Mouse (Mus musculus): ENCODE data around the gene Fgfr2. TPM values are rescaled to one million over a fixed set of nuclear protein-coding genes. Genes with fewer than 3 reads are reported as not detected.

Fgfr2 gene
- polyA plus RNA-seq, 1 experiment from 2014 or later = 17.2 TPM

DNA sequence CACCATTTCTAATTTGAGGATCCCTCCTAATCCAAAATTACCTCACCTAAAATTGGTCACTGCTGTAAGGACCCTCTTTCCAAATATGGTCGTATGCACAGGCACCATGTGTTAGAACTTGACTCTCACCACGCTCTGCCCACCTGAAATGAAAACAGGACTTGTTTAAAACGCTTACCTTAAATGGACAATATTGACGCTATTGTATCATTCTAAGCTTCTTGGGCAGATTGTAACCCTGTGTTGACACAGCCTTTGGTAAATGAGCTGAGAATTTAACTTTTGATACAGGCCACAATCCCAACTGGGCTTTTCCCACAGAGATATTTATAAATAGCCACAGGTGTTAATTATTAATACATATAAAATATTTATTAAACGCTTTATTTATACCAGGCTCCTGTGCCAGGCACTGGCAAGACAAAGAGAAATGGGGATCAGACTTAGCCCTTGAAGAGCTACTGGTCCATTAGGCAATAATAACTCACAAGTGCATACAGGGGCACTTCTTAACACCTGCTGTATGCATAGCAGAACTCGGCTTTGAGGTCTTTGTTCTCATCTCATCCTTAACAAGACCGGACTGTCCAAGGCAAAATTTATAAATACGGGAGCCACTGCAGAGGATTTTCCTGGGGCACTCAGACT lies 16.7 kb upstream of the Fgfr2 start:
- WGBS = 76% methylated on average over 8 of the region's 8 CpGs

DNA sequence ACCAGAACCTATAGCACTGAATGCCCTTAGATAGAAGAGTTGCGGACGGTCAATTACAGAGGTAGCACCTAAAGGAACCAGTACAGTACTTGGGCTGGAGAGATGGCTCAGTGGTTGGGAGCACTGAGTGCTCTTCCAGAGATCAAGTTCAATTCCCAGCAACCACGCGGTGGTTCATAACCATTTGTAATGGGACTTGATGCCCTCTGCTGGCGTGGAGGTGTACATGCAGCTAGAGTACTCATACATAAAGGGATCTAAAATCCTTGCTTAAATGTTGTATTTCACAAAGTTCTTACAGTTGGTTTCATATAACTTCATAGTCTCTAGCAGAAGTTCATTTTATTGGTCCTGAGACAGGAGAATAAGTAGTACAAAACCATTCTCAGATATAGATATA lies 10.4 kb upstream of the Fgfr2 start:
- ATAC-seq (replicated peaks; ENCODE audit: insufficient number of reproducible peaks, insufficient read depth, low FRiP score, low read depth) = no peak
- no peaks in the 10 kb centered on the region for H3K4me1 ChIP-seq (replicated peaks)
- no peak overlapping the region for H3K27ac ChIP-seq
- no peak overlapping the region for H3K9ac ChIP-seq
- H3K27me3 ChIP-seq = no peaks in the 10 kb centered on the region
- 77% methylated on average over 5 of the region's 5 CpGs for WGBS
- no peak overlapping the region for H3K4me3 ChIP-seq
- no peaks in the 10 kb centered on the region for H3K9me3 ChIP-seq (replicated peaks)
- H3K4me2 ChIP-seq = no peak overlapping the region
- no peaks in the 10 kb centered on the region for H3K36me3 ChIP-seq

More for the DNA sequence above, 16.7 kb upstream of the Fgfr2 start:
- no peak overlapping the region for H3K4me2 ChIP-seq
- H3K36me3 ChIP-seq = no peaks in the 10 kb centered on the region
- H3K27ac ChIP-seq = no peak overlapping the region
- no peak overlapping the region for H3K9ac ChIP-seq
- H3K27me3 ChIP-seq = no peaks in the 10 kb centered on the region
- no peak for ATAC-seq (replicated peaks; ENCODE audit: insufficient number of reproducible peaks, insufficient read depth, low FRiP score, low read depth)
- H3K9me3 ChIP-seq (replicated peaks) = no peaks in the 10 kb centered on the region
- H3K4me3 ChIP-seq = no peak overlapping the region
- no peaks in the 10 kb centered on the region for H3K4me1 ChIP-seq (replicated peaks)

DNA sequence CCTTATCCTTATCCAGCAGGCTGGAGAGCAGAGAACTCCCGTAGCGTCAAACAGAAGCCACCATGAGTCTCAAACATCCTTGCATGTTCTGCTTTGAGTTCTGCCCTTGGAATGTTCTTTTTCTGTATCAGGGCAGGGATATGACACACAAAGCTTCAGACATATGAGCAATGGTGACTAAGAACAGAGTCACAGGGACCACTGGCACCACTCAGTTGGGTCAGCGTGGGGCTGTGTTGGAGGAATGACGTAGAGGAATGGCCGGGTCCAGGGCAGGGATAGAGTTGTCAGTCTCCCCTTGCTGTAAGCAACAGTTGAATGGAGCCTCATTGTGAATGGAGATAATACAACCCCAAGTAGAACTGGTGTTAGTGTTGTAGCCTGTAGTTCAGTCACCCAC lies 9.6 kb upstream of the Fgfr2 start:
- Histone ChIP-seq H3K9me3 (replicated peaks) (no peaks in the 10 kb centered on the region), H3K36me3 (no peaks in the 10 kb centered on the region), H3K4me2 (no peak overlapping the region), H3K27me3 (no peaks in the 10 kb centered on the region), H3K9ac (no peak overlapping the region), H3K4me3 (no peak overlapping the region), H3K27ac (no peak overlapping the region), H3K4me1 (replicated peaks) (no peaks in the 10 kb centered on the region)
- WGBS = 91% methylated on average over 5 of the region's 5 CpGs
- no peak for ATAC-seq (replicated peaks; ENCODE audit: insufficient number of reproducible peaks, insufficient read depth, low FRiP score, low read depth)

DNA sequence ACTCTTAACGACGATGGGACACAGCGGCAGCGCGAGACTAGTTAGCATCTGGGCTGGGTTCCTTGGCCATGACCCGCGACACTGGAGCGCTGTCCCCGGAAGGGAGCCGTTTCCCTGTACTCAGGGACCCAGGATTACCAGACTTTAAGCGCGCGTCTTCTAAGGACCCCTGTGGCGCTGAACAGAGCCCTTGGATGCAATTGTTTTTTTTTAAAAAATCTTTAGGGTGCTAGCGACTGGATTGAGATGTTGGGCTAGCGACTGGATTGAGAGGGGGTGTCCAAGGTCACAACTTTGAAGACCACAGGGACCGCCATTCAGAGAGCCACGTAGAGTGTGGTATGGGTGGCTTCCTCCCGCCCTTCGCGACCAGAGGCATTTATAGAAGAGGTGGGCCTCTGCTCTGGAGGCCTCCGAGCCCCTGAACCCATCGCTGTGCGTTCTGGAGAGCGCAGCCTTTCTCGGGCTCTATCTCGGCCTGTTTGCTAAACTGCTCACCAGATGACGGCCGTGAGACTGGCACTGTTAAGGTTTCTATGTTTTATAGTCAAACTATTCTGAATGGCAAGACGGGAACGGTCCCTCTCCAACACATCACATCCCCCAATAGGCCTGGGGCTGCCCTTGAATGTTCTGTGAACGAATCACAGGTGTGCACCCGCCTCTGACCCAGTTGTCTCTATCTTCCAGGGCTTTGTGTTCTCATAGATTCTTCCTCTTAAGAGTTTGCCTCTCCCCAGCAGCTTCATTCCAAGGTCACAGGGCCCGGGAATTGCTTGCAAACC lies 1.7 kb upstream of the Fgfr2 start:
- H3K27ac ChIP-seq = peak overlapping the region; percentile 98
- peak overlapping the region; percentile 95 for H3K4me2 ChIP-seq
- H3K4me3 ChIP-seq = peak overlapping the region; percentile 96
- no peaks in the 10 kb centered on the region for H3K27me3 ChIP-seq
- H3K4me1 ChIP-seq (replicated peaks) = peaks cover 22% of the 10 kb centered on the region
- no peak for ATAC-seq (replicated peaks; ENCODE audit: insufficient number of reproducible peaks, insufficient read depth, low FRiP score, low read depth)
- H3K9ac ChIP-seq = peak overlapping the region; percentile 98
- WGBS = 15% methylated on average over 34 of the region's 34 CpGs
- no peaks in the 10 kb centered on the region for H3K9me3 ChIP-seq (replicated peaks)
- no peaks in the 10 kb centered on the region for H3K36me3 ChIP-seq

DNA sequence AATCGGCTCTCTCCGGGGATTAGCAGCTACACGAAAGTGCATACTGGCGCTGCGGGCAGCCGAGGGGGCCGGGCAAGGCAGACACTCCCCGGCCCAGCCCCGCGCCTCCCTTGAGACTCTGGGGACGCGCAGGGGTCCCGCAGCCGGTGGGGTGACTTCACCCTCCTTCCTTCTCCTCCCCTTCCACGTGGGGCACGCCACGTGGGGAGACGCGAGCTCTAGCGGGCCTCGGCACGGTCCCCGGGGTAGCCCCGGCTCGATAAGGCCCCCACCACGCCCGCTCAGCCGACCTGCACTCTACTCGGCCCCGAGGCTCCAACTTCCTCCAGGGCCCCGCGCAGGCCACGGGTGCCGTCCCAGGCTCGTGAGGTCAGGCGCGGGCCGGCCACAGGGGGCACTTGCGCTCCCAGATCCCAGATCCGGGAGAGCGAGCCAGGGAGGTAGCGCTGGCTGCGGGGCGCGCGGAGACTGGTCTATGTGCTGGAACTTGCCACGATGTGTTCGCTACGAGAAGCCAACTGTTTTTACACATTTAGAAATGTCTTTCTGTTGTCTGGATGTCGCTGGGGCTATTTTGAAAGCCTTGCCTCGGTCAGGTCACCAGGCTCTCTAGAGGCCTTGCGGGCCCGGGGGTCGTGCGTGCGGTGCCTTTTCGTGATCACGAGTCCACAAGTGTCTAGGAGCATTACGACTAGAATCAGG lies 1.0 kb upstream of the Fgfr2 start, which contains the start of gene Ctbp2:
TSS of gene Ctbp2 (minus strand) at position 356 of the 702 bp plus-strand sequence.
- WGBS = under 1% methylated on average over 55 of the region's 59 CpGs
- peak within 1 kb of the TSS; percentile 95 for H3K4me2 ChIP-seq
- no peaks in the 10 kb centered on the region for H3K27me3 ChIP-seq
- H3K36me3 ChIP-seq = no peaks in the 10 kb centered on the region
- H3K27ac ChIP-seq = peak within 1 kb of the TSS; percentile 98
- H3K9ac ChIP-seq = peak within 1 kb of the TSS; percentile 98
- peak within 1 kb of the TSS; percentile 96 for H3K4me3 ChIP-seq
- H3K9me3 ChIP-seq (replicated peaks) = no peaks in the 10 kb centered on the region
- peak; percentile 78 for ATAC-seq (replicated peaks; ENCODE audit: insufficient number of reproducible peaks, insufficient read depth, low FRiP score, low read depth)
- peaks cover 23% of the 10 kb centered on the region for H3K4me1 ChIP-seq (replicated peaks)

DNA sequence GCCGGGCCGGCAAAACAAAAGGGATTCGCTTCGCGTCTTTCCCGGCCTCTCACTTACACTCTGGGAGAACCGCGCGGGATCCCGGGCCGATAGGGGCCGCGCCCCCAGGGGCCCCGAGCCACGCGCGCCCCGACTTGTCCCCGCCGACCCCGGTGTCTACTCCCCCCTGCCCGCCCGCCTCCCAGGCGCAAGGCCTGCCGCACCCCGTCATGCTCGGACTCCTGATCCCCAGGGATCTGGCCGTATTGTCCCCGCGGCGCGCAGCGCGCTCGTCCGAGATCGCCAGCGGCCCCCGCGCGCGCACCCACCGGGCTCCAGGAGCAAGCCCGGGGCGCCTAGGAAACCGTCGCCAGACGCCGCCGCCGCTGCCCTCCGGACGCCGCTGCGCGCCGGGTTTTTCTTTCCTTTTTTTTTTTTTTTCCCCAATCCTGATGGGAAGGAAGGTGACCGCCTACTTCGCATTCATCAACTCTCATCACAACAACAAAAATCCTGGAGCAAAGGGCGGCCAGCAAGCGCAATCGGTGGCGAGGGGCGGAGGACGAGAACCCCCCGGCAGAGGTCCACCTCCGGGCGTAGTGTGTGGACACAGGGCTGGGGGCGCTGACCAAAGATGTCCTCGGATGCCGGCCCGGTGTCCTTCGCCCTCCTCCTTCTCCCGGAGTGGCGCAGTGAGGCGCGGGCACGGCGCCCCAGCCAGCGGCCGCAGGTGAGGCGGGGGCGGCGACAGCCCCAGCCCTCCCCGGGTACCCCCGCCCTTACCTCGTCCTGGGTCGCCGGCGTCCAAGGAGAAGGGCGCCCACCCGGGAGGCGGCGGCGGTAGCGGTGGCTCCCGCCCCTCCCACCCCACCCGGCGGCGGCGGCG lies 539 bp downstream of the Fgfr2 start:
- Histone ChIP-seq H3K4me2 (peak overlapping the region; percentile 95), H3K9ac (peak overlapping the region; percentile 98), H3K4me3 (peak overlapping the region; percentile 96), H3K27me3 (no peaks in the 10 kb centered on the region), H3K4me1 (replicated peaks) (peaks cover 36% of the 10 kb centered on the region), H3K36me3 (no peaks in the 10 kb centered on the region), H3K27ac (peak overlapping the region; percentile 98), H3K9me3 (replicated peaks) (no peaks in the 10 kb centered on the region)
- no peak; the same call in 1 of the 2 replicates for ATAC-seq (replicated peaks; ENCODE audit: insufficient number of reproducible peaks, insufficient read depth, low FRiP score, low read depth)
- WGBS = under 1% methylated on average over 74 of the region's 102 CpGs

DNA sequence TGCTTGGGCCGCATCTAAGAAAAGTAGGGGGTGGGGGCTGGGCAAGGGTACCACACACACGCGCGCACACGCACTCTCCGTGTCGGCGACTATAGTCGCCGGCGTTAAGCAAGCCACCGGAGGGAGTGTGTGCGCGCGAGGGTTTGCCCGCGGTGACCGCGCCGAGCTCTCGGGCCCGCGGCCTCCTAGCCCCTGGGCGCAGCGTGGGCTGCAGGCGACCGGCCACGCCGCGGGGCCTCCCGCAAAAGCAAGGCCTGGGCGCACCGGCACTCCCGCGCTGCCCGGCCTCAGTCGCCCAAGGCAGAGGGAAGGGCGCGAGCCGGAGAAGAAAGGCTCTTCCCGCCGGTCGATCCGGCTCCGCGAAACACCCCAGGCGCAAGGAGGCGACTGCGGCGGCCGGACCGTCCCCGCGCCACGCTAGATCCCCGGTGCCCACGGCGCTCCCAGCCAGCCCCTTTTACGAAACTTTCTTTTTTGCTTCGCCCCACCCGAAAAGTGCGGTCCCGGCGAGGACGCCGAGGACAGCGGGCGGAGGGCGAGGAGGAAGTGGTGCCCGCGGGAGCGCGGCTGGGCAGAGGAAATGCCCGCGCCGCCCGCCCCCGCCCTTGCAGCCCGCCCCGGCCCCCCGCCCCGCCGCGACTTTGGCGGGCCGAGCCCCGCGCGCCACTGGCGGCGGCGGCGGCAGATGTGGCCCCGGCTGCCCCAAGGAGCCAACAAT lies 1.3 kb downstream of the Fgfr2 start:
- H3K27me3 ChIP-seq = no peaks in the 10 kb centered on the region
- H3K9me3 ChIP-seq (replicated peaks) = no peaks in the 10 kb centered on the region
- H3K27ac ChIP-seq = peak overlapping the region; percentile 98
- peak overlapping the region; percentile 98 for H3K9ac ChIP-seq
- peak overlapping the region; percentile 96 for H3K4me3 ChIP-seq
- peaks cover 44% of the 10 kb centered on the region for H3K4me1 ChIP-seq (replicated peaks)
- no peaks in the 10 kb centered on the region for H3K36me3 ChIP-seq
- peak overlapping the region; percentile 95 for H3K4me2 ChIP-seq
- under 1% methylated on average over 94 of the region's 94 CpGs for WGBS
- ATAC-seq (replicated peaks; ENCODE audit: insufficient number of reproducible peaks, insufficient read depth, low FRiP score, low read depth) = 0 out of 2 replicates have a peak, but pooled peaks have one; percentile 16

DNA sequence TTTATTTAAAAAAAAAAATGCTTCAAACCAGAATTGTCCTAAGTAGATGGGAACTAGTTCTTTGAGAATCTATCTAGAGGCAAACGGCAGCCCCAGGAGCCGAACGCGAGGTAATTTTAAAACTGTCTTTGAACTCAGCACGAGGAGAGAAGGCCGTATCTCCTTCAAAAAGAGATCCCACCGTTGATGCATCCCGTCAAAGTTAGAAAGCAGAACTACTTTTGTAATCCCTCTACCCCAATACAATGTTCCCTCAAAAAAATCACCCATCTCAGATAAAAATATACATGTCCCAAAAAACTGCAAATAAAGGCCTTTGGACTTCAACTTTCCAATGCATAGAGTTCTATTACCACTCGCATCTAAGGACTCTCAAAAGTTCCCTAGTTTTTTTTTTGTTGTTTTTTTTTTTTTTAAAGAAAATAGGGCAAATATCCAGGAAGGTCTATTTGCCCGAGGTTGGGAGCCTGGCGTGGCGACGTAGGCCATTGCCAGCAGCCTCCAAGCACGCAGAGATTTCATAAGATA lies 2.0 kb downstream of the Fgfr2 start:
- WGBS = 5% methylated on average over 14 of the region's 14 CpGs
- Histone ChIP-seq H3K4me2 (peak overlapping the region; percentile 95), H3K4me1 (replicated peaks) (peaks cover 51% of the 10 kb centered on the region), H3K27me3 (no peaks in the 10 kb centered on the region), H3K36me3 (no peaks in the 10 kb centered on the region), H3K9me3 (replicated peaks) (no peaks in the 10 kb centered on the region), H3K9ac (peak overlapping the region; percentile 98), H3K4me3 (peak overlapping the region; percentile 96), H3K27ac (peak overlapping the region; percentile 98)
- no peak for ATAC-seq (replicated peaks; ENCODE audit: insufficient number of reproducible peaks, insufficient read depth, low FRiP score, low read depth)

DNA sequence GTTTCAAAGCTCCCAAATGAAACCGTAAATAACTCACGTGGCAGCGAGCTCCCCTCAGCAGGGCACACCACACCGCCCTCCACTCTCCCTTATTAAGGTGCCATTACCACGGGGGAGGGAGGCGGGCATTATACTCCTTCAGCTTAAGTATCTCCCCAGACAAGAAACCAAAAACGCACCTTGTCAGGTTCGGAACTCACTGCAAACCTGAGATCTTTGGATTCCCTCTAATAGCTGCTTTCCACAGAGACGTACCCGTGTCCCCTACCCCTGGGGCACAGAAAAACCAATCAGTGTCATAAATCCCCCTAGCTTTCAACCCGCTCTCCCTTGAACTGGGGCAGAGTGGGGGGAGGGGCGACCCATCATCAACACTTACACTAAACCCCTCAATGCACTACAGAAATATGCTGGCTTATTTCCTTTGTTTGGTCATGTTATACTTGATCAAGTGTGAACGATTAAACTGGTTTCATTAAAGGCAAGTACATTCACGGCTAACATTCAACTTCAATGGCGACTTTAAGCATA lies 2.9 kb downstream of the Fgfr2 start:
- ATAC-seq (replicated peaks; ENCODE audit: insufficient number of reproducible peaks, insufficient read depth, low FRiP score, low read depth) = no peak

DNA sequence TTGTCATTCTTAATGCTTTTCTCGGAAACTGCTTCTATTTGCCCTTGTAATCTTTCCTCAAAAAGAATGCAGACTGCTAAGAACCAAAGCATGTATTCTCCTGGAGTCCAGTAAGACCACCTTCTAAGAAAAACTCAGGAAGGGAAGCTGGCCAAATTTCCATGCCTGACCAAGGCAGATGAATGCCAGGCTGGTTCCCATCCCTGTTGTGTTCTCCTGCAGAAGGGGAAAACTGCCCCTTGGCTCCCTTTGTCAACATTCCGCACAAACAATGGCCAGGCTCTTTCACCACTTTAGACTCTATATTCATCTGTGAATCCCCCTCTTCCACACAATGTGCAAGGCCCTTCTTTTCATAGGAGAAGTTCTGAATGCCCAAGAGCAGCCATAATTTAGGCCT lies 5.3 kb downstream of the Fgfr2 start:
- no peak overlapping the region for H3K4me3 ChIP-seq
- WGBS = 31% methylated on average over 2 of the region's 2 CpGs
- H3K27ac ChIP-seq = peak overlapping the region; percentile 48
- ATAC-seq (replicated peaks; ENCODE audit: insufficient number of reproducible peaks, insufficient read depth, low FRiP score, low read depth) = no peak
- peaks cover 73% of the 10 kb centered on the region for H3K4me1 ChIP-seq (replicated peaks)
- no peak overlapping the region for H3K4me2 ChIP-seq
- H3K9me3 ChIP-seq (replicated peaks) = no peaks in the 10 kb centered on the region
- H3K36me3 ChIP-seq = no peaks in the 10 kb centered on the region
- H3K9ac ChIP-seq = no peak overlapping the region
- no peaks in the 10 kb centered on the region for H3K27me3 ChIP-seq

More for the DNA sequence above, 2.9 kb downstream of the Fgfr2 start:
- Histone ChIP-seq H3K27ac (no peak overlapping the region), H3K4me2 (peak overlapping the region; percentile 95), H3K36me3 (no peaks in the 10 kb centered on the region), H3K4me1 (replicated peaks) (peaks cover 58% of the 10 kb centered on the region), H3K9me3 (replicated peaks) (no peaks in the 10 kb centered on the region), H3K9ac (peak overlapping the region; percentile 45), H3K27me3 (no peaks in the 10 kb centered on the region), H3K4me3 (peak overlapping the region; percentile 96)
- WGBS = 13% methylated on average over 15 of the region's 15 CpGs
